Mouse (Mus musculus) testis, adult 2 months (tissue): ENCODE results near the gene Slc22a23.

Experiments
- CTCF ChIP-seq: fragments of 200-500 bp; IDR thresholded peaks from 2 replicates; pipeline ENCODE4 v1.5.1; 2012; ENCODE audit warnings: low read depth, mild to moderate bottlenecking, inconsistent platforms, low read length, moderate library complexity; ENCODE audit not compliant: control insufficient read depth, insufficient read depth, insufficient replicate concordance
- POLR2A ChIP-seq: fragments of 200-500 bp; IDR thresholded peaks from 2 replicates; pipeline ENCODE4 v1.6.1; 2012; ENCODE audit warnings: low read depth, mild to moderate bottlenecking, inconsistent platforms, low read length, moderate library complexity; ENCODE audit not compliant: control insufficient read depth

DNA sequence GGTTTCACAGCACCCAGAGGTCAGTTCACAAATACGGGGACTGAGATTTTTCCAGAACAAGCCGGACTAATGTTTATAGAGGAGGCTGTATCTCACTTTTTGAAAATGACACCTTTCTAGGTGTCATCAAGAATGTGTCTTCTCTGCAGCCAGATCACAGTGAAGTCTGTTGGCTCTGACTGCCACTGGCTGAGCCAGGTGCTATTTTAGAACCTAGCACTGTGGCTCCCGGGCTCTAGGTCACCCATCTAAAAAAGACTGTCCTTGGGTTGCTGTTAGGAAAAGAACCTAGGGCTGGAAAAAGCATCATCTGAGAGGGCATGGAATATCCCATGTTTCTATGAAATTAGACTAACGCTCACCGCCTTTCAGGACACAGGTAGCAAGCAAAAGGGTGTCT is 10.7 kb upstream of the Slc22a23 start:
- TF ChIP-seq CTCF (no peak), POLR2A (no peak)
